Mouse (Mus musculus): ENCODE results near the gene Pou2f1. TPM values are rescaled to one million over a fixed set of nuclear protein-coding genes. Genes with fewer than 3 reads are reported as not detected.
A peak's percentile ranks its signal among the peaks of the same experiment; 100 is the strongest.

Pou2f1 gene
- polyA plus RNA-seq, 1 experiment = 21.2 TPM

- no peak for DNase-seq (ENCODE audit: low read depth)
- no peak for TF ChIP-seq POLR2A (IDR thresholded peaks at IDR 0.05; ENCODE audit: borderline replicate concordance, extremely low read depth, insufficient read depth, insufficient read length, poor library complexity, severe bottlenecking)
- no peak for TF ChIP-seq CTCF (IDR thresholded peaks at IDR 0.05; ENCODE audit: borderline replicate concordance, extremely low read depth, insufficient read depth, insufficient read length)
Observed at GRCm38 (mm10) chr1:165853131-165853721, 149.3 kb downstream of the Pou2f1 start.

DNA sequence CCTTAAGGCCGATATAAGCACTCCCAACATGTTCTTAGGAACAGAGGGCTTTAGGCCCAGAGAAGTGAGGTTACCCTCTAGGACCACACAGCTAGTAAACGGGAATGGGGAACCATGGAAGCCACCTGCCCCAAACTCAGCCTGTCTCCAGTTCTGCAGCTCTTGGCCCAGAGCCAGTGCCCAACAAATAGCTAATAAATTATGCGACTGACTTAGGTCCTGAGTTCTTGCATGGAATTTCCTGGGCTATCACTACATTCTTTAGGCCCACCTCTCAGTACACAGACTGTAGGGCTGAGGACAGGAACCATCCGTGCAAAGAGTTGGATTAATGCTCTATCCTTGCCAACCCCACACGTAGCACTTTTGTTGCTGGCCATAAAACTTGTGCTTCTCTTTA lies 150.3 kb downstream of the Pou2f1 start:
- TF ChIP-seq POLR2A (IDR thresholded peaks at IDR 0.05; ENCODE audit: borderline replicate concordance, extremely low read depth, insufficient read depth, insufficient read length, poor library complexity, severe bottlenecking) (no peak), CTCF (IDR thresholded peaks at IDR 0.05; ENCODE audit: borderline replicate concordance, extremely low read depth, insufficient read depth, insufficient read length) (no peak)

DNA sequence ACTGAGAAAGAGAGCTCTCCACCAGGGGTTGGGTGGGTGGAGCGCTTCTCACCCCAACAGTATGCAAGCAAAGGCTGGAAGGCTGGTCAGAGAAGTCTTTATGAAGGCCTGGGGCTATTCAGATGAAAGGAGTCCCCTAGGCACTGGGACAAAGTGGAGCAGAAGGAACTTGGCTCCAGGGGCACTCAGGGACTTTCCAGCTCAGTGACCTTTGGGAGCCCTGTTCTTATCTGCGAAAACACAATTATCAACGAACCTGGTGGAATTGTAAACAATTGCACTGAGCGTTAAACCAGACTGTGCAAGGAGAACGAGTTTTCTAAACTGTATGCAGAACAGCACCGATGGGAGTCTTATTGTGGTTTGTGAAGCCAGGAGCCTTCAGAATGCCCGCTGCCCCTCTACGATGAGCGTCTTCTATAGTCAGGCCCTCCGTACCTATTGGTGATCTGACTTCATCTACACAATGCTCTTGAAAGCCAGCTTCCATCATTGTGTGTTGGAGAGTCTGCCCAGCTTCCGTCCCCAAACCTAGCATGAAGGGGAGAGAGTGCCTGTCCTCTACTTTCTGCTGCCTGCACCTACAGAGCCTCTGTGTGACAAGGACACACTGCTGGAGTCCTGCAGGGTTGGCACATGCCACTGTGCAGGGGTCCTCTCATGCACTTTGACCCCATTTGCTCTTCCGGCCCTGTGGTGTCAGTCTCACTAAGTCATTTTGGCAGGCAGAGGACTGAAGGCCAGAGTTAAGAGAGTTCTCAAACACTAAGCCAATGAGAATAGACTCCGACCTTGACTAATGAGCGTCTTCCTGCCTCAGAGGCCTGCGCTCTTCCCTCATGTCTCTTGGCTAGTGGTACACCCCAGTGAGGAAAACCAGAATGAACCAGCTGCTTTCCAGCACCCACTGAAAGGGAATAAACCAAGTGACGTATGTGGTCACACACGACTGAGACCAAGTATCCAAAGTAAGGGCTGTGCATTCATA lies 152.7 kb downstream of the Pou2f1 start:
- no peak for DNase-seq (ENCODE audit: low read depth)
- TF ChIP-seq POLR2A (IDR thresholded peaks at IDR 0.05; ENCODE audit: borderline replicate concordance, extremely low read depth, insufficient read depth, insufficient read length, poor library complexity, severe bottlenecking) (no peak), CTCF (IDR thresholded peaks at IDR 0.05; ENCODE audit: borderline replicate concordance, extremely low read depth, insufficient read depth, insufficient read length) (no peak)

More for the DNA sequence above, 150.3 kb downstream of the Pou2f1 start:
- peak; percentile 56 for DNase-seq (ENCODE audit: low read depth)

- no peak for TF ChIP-seq CTCF (IDR thresholded peaks at IDR 0.05; ENCODE audit: borderline replicate concordance, extremely low read depth, insufficient read depth, insufficient read length)
- TF ChIP-seq POLR2A (IDR thresholded peaks at IDR 0.05; ENCODE audit: borderline replicate concordance, extremely low read depth, insufficient read depth, insufficient read length, poor library complexity, severe bottlenecking) = no peak
Observed at GRCm38 (mm10) chr1:165848881-165849280, 153.6 kb downstream of the Pou2f1 start.

DNA sequence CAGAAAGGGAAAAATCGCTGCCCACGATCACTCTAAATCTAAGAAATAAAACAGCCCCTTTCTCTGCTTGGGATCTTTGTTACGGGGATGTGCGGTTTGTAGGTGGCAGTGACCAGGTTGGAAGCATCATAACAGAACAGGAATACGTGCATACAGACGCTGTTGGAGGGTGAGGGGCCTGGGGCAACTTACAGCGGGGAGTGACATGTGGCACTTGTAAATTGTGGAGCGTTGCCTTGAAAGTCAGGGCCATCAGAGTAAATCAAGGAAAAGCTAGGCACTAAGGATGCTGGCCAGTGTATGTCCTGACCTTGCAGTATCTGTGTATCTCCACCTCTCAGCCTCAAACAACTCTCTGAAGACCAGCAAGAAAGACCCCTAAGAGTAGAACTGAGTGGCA lies 154.1 kb downstream of the Pou2f1 start:
- DNase-seq (ENCODE audit: low read depth) = no peak
- TF ChIP-seq POLR2A (IDR thresholded peaks at IDR 0.05; ENCODE audit: borderline replicate concordance, extremely low read depth, insufficient read depth, insufficient read length, poor library complexity, severe bottlenecking) = no peak

More at GRCm38 (mm10) chr1:165848881-165849280, 153.6 kb downstream of the Pou2f1 start:
- no peak for DNase-seq (ENCODE audit: low read depth)

DNA sequence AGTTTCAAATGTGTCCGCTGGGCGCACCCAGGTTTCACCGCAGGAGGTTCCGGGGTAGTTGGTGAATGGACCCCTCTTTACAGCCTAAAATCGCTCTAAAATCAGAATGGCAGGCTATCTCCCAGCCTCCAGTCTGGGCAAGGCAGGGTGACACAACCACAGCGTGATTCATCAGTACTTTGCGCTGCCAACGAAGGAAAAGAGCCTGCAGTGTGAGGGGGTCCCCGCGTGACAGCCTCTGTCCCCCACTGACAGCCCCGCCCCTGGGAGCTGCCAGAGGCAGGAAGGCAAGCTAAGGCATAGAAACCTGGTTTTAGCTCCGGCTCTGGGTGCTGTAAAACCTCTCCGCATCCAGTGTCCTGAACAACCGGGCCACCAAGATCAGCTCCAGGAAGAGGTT lies 157.1 kb downstream of the Pou2f1 start:
- TF ChIP-seq POLR2A (IDR thresholded peaks at IDR 0.05; ENCODE audit: borderline replicate concordance, extremely low read depth, insufficient read depth, insufficient read length, poor library complexity, severe bottlenecking) = no peak
- no peak for TF ChIP-seq CTCF (IDR thresholded peaks at IDR 0.05; ENCODE audit: borderline replicate concordance, extremely low read depth, insufficient read depth, insufficient read length)
- no peak for DNase-seq (ENCODE audit: low read depth)

DNA sequence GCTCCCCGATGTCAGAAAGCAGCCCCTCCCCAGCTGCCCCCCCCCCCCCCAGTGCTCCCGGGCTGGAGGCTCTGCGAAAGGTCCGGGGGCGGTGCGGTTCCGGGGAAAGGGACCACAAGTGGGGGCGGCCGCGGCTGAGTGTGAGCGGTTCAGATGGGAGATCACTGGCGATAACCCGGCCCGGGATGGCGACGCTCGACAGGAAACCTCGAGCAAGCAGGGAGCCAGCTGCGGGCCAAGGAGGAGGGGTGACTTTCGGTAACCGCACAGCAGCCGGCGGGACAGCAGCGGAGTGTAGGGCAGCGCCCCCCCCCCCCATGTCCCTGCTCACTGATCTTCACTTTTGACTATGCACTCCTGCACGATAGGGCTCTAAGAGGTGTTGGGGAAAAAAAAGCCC lies 157.5 kb downstream of the Pou2f1 start:
- TF ChIP-seq CTCF (IDR thresholded peaks at IDR 0.05; ENCODE audit: borderline replicate concordance, extremely low read depth, insufficient read depth, insufficient read length) (no peak), POLR2A (IDR thresholded peaks at IDR 0.05; ENCODE audit: borderline replicate concordance, extremely low read depth, insufficient read depth, insufficient read length, poor library complexity, severe bottlenecking) (no peak)
- no peak for DNase-seq (ENCODE audit: low read depth)

DNA sequence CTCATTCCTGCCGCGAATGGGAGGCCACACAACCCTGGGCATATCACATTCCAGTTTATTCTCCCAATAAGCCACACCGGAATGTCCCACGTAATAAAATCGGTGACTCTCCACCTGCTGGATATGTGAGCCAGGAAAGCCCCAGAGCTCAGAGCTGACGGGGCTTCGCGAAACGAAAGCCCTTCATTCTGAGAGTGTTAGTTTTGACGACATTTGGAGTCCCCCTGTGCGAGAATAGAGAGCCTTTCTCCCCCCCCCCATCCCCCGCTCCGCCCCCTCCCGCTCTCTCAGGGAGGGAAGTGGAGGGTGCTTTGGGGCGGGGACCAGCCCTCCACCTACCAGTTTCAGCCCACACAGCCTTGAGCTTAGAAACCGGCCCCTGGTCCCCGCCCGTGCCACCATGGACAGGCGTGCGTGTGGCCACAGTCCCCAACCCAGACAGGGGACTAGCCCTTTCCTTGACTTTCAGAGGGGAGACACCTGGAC lies 158.0 kb downstream of the Pou2f1 start:
- no peak for DNase-seq (ENCODE audit: low read depth)
- no peak for TF ChIP-seq CTCF (IDR thresholded peaks at IDR 0.05; ENCODE audit: borderline replicate concordance, extremely low read depth, insufficient read depth, insufficient read length)
- no peak for TF ChIP-seq POLR2A (IDR thresholded peaks at IDR 0.05; ENCODE audit: borderline replicate concordance, extremely low read depth, insufficient read depth, insufficient read length, poor library complexity, severe bottlenecking)

GRCm38 (mm10) chr1:165843586-165843985 lies 158.9 kb downstream of the Pou2f1 start:
- TF ChIP-seq POLR2A (IDR thresholded peaks at IDR 0.05; ENCODE audit: borderline replicate concordance, extremely low read depth, insufficient read depth, insufficient read length, poor library complexity, severe bottlenecking) = no peak
- DNase-seq (ENCODE audit: low read depth) = no peak

DNA sequence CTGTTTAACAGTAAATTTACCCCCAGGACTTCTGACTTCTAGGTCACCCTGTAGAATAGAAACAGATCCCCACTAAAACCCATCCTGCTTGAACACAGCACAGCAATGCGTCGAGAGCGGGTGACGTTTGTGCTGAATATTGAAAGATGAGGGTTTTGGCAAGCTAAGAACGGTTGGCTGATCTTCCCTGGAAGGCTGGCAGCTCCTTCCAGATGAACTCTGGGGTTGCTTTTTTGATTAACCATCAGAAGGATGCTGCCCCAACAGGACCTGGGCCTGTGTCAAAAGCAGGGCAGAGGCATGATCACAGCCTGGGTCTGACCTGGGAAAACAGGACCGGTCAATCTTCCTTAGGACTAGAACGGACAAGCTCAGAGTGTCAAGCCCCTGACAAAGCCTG lies 160.3 kb downstream of the Pou2f1 start:
- TF ChIP-seq CTCF (IDR thresholded peaks at IDR 0.05; ENCODE audit: borderline replicate concordance, extremely low read depth, insufficient read depth, insufficient read length) = no peak
- TF ChIP-seq POLR2A (IDR thresholded peaks at IDR 0.05; ENCODE audit: borderline replicate concordance, extremely low read depth, insufficient read depth, insufficient read length, poor library complexity, severe bottlenecking) = no peak
- no peak for DNase-seq (ENCODE audit: low read depth)

DNA sequence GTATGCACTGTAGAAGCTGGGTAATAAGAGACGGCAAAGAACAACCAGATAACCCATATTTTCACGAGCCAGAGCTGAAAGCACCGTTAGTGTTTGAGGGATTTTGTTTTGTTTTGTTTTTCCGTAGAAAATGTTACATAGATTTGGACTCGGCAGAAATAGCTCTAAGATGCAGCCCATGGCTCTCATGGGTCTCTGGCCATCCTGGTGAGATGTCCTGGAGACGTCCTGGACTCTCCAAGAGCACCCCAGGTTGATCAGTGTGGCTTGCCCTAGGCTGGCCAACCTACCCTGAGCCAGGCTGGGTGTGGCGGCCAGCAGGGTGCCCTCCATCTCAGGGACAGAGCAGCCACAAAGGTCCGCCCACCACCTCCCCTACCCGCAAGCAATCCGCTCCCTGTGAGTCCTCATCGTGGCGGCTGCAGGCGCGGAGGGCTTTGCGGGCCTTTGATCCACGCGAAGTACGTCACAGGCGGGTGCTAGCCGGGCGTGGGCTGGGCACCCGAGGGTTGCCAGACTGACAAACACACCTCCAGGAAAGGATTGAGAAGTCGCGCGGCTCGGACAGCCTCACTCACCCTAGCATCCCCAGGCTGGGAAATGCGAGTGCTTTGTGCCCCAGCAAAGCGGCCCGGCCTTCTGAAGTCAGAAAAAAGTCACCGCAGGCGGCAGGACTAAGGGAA lies 161.8 kb downstream of the Pou2f1 start:
- no peak for DNase-seq (ENCODE audit: low read depth)
- no peak for TF ChIP-seq POLR2A (IDR thresholded peaks at IDR 0.05; ENCODE audit: borderline replicate concordance, extremely low read depth, insufficient read depth, insufficient read length, poor library complexity, severe bottlenecking)
- no peak for TF ChIP-seq CTCF (IDR thresholded peaks at IDR 0.05; ENCODE audit: borderline replicate concordance, extremely low read depth, insufficient read depth, insufficient read length)
